Comparison of ENCODE assay signal across 8 mouse cellular contexts in genomic region chr13:38625492-38626228, GRCm38 (mm10). TPM values are rescaled to one million over a fixed set of nuclear protein-coding genes. Genes with fewer than 3 reads are reported as not detected.
DNase-seq lines count a peak whose midpoint lies in the region; ATAC-seq lines count a peak whose summit lies in the region.

No protein-coding gene starts in this region.

- H3K4me2 ChIP-seq in heart, embryonic 12.5 days, result no peak overlapping the region
- no peak overlapping the region for H3K4me2 ChIP-seq in heart, embryonic 16.5 days (ENCODE audit: low read depth, low read length)

- H3K4me1 ChIP-seq in heart, embryonic 12.5 days (replicated peaks), result peaks cover 7% of the 10 kb centered on the region; the same call in 1 of the 2 replicates
- peaks cover 5% of the 10 kb centered on the region; the same call in 1 of the 2 replicates for H3K4me1 ChIP-seq in heart, embryonic 10.5 days
- H3K4me1 ChIP-seq in heart, embryonic 16.5 days (ENCODE audit: control insufficient read depth, insufficient read depth, low read length), result peaks cover 6% of the 10 kb centered on the region

- 0 out of 2 replicates have a peak overlapping the region, but pooled peaks have one; percentile 25 for H3K9ac ChIP-seq in heart, embryonic 12.5 days
- no peak overlapping the region for H3K9ac ChIP-seq in heart, embryonic 16.5 days (ENCODE audit: low read length)

- H3K4me3 ChIP-seq in heart, embryonic 12.5 days, result no peak overlapping the region
- no peak overlapping the region for H3K4me3 ChIP-seq in heart, embryonic 10.5 days
- no peak overlapping the region for H3K4me3 ChIP-seq in heart, embryonic 16.5 days (ENCODE audit: low read length)

- WGBS in heart, embryonic 12.5 days, result 18% methylated on average over 5 of the region's 5 CpGs
- WGBS in heart, embryonic 10.5 days, result 21% methylated on average over 5 of the region's 5 CpGs
- 24% methylated on average over 5 of the region's 5 CpGs for WGBS in heart, embryonic 16.5 days

- no peak for DNase-seq in heart, embryonic 10.5 days (ENCODE audit: low spot score)
- peak; percentile 6 for DNase-seq in thymus, postnatal 25 days
- DNase-seq in thymus, postnatal 0 days (ENCODE audit: low spot score), result no peak
- DNase-seq in lung, adult 18-20 months, result peak; percentile 32 to 36
- no peak for DNase-seq in gastrocnemius, postnatal 4 days (ENCODE audit: low spot score in 2 of 2)
- DNase-seq in c-Kit-positive CD71-positive TER-119-positive erythroid progenitor cells, embryonic 14.5 days (ENCODE audit: low spot score), result no peak

- H3K27ac ChIP-seq in heart, embryonic 12.5 days (ENCODE audit: poor library complexity, severe bottlenecking), result no peak overlapping the region; the same call in 1 of the 2 replicates
- H3K27ac ChIP-seq in heart, embryonic 10.5 days, result no peak overlapping the region
- H3K27ac ChIP-seq in heart, embryonic 16.5 days (ENCODE audit: low read length), result peak overlapping the region; percentile 32; the same call in 1 of the 2 replicates

- no peak for ATAC-seq in heart, embryonic 12.5 days (ENCODE audit: insufficient number of reproducible peaks, low FRiP score)
- ATAC-seq in heart, embryonic 16.5 days (replicated peaks; ENCODE audit: extremely low read depth, insufficient read depth, low FRiP score), result no peak

- H3K9me3 ChIP-seq in heart, embryonic 12.5 days (replicated peaks), result no peaks in the 10 kb centered on the region
- H3K9me3 ChIP-seq in heart, embryonic 10.5 days, result no peaks in the 10 kb centered on the region
- no peaks in the 10 kb centered on the region for H3K9me3 ChIP-seq in heart, embryonic 16.5 days (replicated peaks; ENCODE audit: control insufficient read depth, low read length)

- peaks cover 25% of the 10 kb centered on the region for H3K36me3 ChIP-seq in heart, embryonic 12.5 days
- peaks cover 30% of the 10 kb centered on the region; the same call in 1 of the 2 replicates for H3K36me3 ChIP-seq in heart, embryonic 10.5 days
- H3K36me3 ChIP-seq in heart, embryonic 16.5 days (ENCODE audit: control insufficient read depth, insufficient read depth), result peaks cover 8% of the 10 kb centered on the region

- H3K27me3 ChIP-seq in heart, embryonic 12.5 days (replicated peaks), result no peaks in the 10 kb centered on the region
- H3K27me3 ChIP-seq in heart, embryonic 10.5 days (ENCODE audit: insufficient read depth, poor library complexity, severe bottlenecking), result no peaks in the 10 kb centered on the region
- no peaks in the 10 kb centered on the region for H3K27me3 ChIP-seq in heart, embryonic 16.5 days (ENCODE audit: control insufficient read depth, insufficient read depth, low read length)

RNA-seq across cellular contexts. Expression of gene Bloc1s5, which starts 9.2 kb away (rescaled TPM):
- polyA plus RNA-seq in heart, embryonic 12.5 days (2016; fragmentation: Nextera tagmentation; extraction: Ambion mirVana), result 16.9 and 17.8 TPM in 2 replicates
- polyA plus RNA-seq in heart, embryonic 10.5 days (2016; fragmentation: Nextera tagmentation; extraction: Ambion mirVana), result 17.5 and 21.6 TPM in 2 replicates
- polyA plus RNA-seq in thymus, postnatal 0 days (2015; fragmentation: Nextera tagmentation; extraction: Ambion mirVana), result 9.8 and 10.1 TPM in 2 replicates
- 18.1 and 19.7 TPM in 2 replicates for polyA plus RNA-seq in heart, embryonic 16.5 days (2015; fragmentation: Nextera tagmentation; extraction: Ambion mirVana)
- 10 to 100 TPM; 10.2 to 10.8 TPM for total RNA-seq in gastrocnemius, postnatal 4 days (2021)

RNA-seq across cellular contexts. Expression of gene Eef1e1, which starts 33.2 kb away (rescaled TPM):
- 36.8 and 37.1 TPM in 2 replicates for polyA plus RNA-seq in heart, embryonic 12.5 days (2016; fragmentation: Nextera tagmentation; extraction: Ambion mirVana)
- polyA plus RNA-seq in heart, embryonic 10.5 days (2016; fragmentation: Nextera tagmentation; extraction: Ambion mirVana), result 56.3 and 64.5 TPM in 2 replicates
- 53.2 and 54.2 TPM in 2 replicates for polyA plus RNA-seq in thymus, postnatal 0 days (2015; fragmentation: Nextera tagmentation; extraction: Ambion mirVana)
- polyA plus RNA-seq in heart, embryonic 16.5 days (2015; fragmentation: Nextera tagmentation; extraction: Ambion mirVana), result 32.3 and 35.5 TPM in 2 replicates
- total RNA-seq in gastrocnemius, postnatal 4 days (2021), result 10 to 100 TPM; 13.7 to 18.0 TPM

Comparison
In these comparisons a context has a peak if more than half of its experiments do, and no peak if none do; other contexts are left out.
1. DNase-seq: peak in thymus, postnatal 25 days (single experiment) and lung, adult 18-20 months (2 of 2); none in heart, embryonic 10.5 days (single experiment), thymus, postnatal 0 days (single experiment), gastrocnemius, postnatal 4 days (0 of 2) and c-Kit-positive CD71-positive TER-119-positive erythroid progenitor cells, embryonic 14.5 days (single experiment).